Mouse (Mus musculus): ENCODE measurements around the gene Mgat5.
A peak's percentile ranks its signal among the peaks of the same experiment; 100 is the strongest.

Mgat5 gene

GRCm38 (mm10) chr1:127508921-127509320 is 304.1 kb downstream of the Mgat5 start:
- no peak for DNase-seq (ENCODE audit: low spot score)

- DNase-seq (ENCODE audit: low spot score) = no peak
These were observed 306.5 kb downstream of the Mgat5 start for GRCm38 (mm10) chr1:127511362-127511761.

- DNase-seq (ENCODE audit: low spot score) = no peak
These were observed 307.9 kb downstream of the Mgat5 start for GRCm38 (mm10) chr1:127512709-127513108.

- DNase-seq (ENCODE audit: low spot score) = no peak
These were observed 308.3 kb downstream of the Mgat5 start for GRCm38 (mm10) chr1:127513140-127513539.

- DNase-seq (ENCODE audit: low spot score) = no peak
These were observed 308.8 kb downstream of the Mgat5 start for GRCm38 (mm10) chr1:127513664-127514063.

GRCm38 (mm10) chr1:127514479-127514878 is 309.7 kb downstream of the Mgat5 start:
- no peak for DNase-seq (ENCODE audit: low spot score)

GRCm38 (mm10) chr1:127514888-127515287 is 310.1 kb downstream of the Mgat5 start:
- DNase-seq (ENCODE audit: low spot score) = no peak

- DNase-seq (ENCODE audit: low spot score) = no peak
These were observed 318.5 kb downstream of the Mgat5 start for GRCm38 (mm10) chr1:127523364-127523763.

GRCm38 (mm10) chr1:127530849-127531580 is 326.2 kb downstream of the Mgat5 start:
- peak; percentile 87 for DNase-seq (ENCODE audit: low spot score)

- no peak for DNase-seq (ENCODE audit: low spot score)
These were observed 326.9 kb downstream of the Mgat5 start for GRCm38 (mm10) chr1:127531723-127532122.

GRCm38 (mm10) chr1:127536448-127536847 is 331.6 kb downstream of the Mgat5 start:
- no peak for DNase-seq (ENCODE audit: low spot score)

- DNase-seq (ENCODE audit: low spot score) = peak; percentile 50
These were observed 332.6 kb downstream of the Mgat5 start for GRCm38 (mm10) chr1:127537204-127538038.

Measured in retina, embryonic 14.5 days (tissue).